Mouse (Mus musculus): ENCODE results near the gene Mta1. TPM values are rescaled to one million over a fixed set of nuclear protein-coding genes. Genes with fewer than 3 reads are reported as not detected.

Gene Mta1
- polyA plus RNA-seq, 1 experiment from 2014 or later, result 3.4 TPM

GRCm38 (mm10) chr12:113146112-113147057 lies 48.3 kb downstream of the Mta1 start, which contains the start of gene Crip1:
Crip1 (plus strand) TSS chr12:113146316.
- H3K9me3 ChIP-seq (replicated peaks; ENCODE audit: control insufficient read depth, low read length), result no peaks in the 10 kb centered on the region
- ATAC-seq (ENCODE audit: low read depth), result peak; percentile 16
- H3K9ac ChIP-seq (ENCODE audit: low read depth, low read length), result no peak within 1 kb of the TSS
- no peak within 1 kb of the TSS; the same call in 1 of the 2 replicates for H3K4me3 ChIP-seq (ENCODE audit: low read depth, low read length)
- no peaks in the 10 kb centered on the region for H3K36me3 ChIP-seq (ENCODE audit: control insufficient read depth, insufficient read depth)
- H3K4me2 ChIP-seq (ENCODE audit: low read depth, low read length), result peak within 1 kb of the TSS; percentile 15
- WGBS (ENCODE audit: insufficient replicate concordance), result 13% methylated on average over 45 of the region's 45 CpGs
- peaks cover 52% of the 10 kb centered on the region for H3K27me3 ChIP-seq (ENCODE audit: control insufficient read depth, insufficient read depth, low read depth, low read length)
- no peak within 1 kb of the TSS for H3K27ac ChIP-seq (ENCODE audit: low read length)
- peaks cover 42% of the 10 kb centered on the region for H3K4me1 ChIP-seq (ENCODE audit: control insufficient read depth, low read depth, low read length)

DNA sequence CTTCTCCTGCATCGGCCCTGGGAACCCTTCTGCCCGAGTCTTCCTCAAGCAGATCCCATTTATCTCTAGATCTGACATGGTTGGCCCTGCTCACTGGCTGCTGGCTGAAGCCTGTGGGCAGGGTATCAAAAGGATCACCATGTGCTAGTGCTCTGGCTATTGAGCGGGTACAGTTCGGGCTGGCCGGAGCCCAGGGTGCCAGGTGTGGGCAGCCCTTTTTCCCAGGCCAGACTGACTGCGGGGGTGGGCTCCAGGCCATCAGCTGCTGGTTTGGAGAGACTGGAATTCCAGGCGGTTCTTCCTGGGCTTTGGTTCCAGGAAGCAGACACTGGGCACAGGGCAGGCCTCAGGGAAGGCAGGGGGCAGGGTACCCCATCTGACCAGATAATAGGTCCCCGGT lies 49.4 kb downstream of the Mta1 start:
- no peak overlapping the region for H3K4me3 ChIP-seq (ENCODE audit: low read depth, low read length)
- H3K9me3 ChIP-seq (replicated peaks; ENCODE audit: control insufficient read depth, low read length), result no peaks in the 10 kb centered on the region
- H3K4me1 ChIP-seq (ENCODE audit: control insufficient read depth, low read depth, low read length), result peaks cover 52% of the 10 kb centered on the region
- peaks cover 51% of the 10 kb centered on the region for H3K27me3 ChIP-seq (ENCODE audit: control insufficient read depth, insufficient read depth, low read depth, low read length)
- no peak overlapping the region for H3K9ac ChIP-seq (ENCODE audit: low read depth, low read length)
- no peaks in the 10 kb centered on the region for H3K36me3 ChIP-seq (ENCODE audit: control insufficient read depth, insufficient read depth)
- WGBS (ENCODE audit: insufficient replicate concordance), result 60% methylated on average over 8 of the region's 8 CpGs
- ATAC-seq (ENCODE audit: low read depth), result no peak
- H3K4me2 ChIP-seq (ENCODE audit: low read depth, low read length), result no peak overlapping the region
- no peak overlapping the region for H3K27ac ChIP-seq (ENCODE audit: low read length)

GRCm38 (mm10) chr12:113148381-113149035 lies 50.4 kb downstream of the Mta1 start:
- H3K9me3 ChIP-seq (replicated peaks; ENCODE audit: control insufficient read depth, low read length), result no peaks in the 10 kb centered on the region
- H3K4me2 ChIP-seq (ENCODE audit: low read depth, low read length), result no peak overlapping the region
- H3K4me3 ChIP-seq (ENCODE audit: low read depth, low read length), result no peak overlapping the region
- peaks cover 47% of the 10 kb centered on the region for H3K4me1 ChIP-seq (ENCODE audit: control insufficient read depth, low read depth, low read length)
- no peak overlapping the region for H3K9ac ChIP-seq (ENCODE audit: low read depth, low read length)
- H3K36me3 ChIP-seq (ENCODE audit: control insufficient read depth, insufficient read depth), result no peaks in the 10 kb centered on the region
- peak; percentile 25 for ATAC-seq (ENCODE audit: low read depth)
- no peak overlapping the region for H3K27ac ChIP-seq (ENCODE audit: low read length)
- H3K27me3 ChIP-seq (ENCODE audit: control insufficient read depth, insufficient read depth, low read depth, low read length), result peaks cover 49% of the 10 kb centered on the region
- 24% methylated on average over 16 of the region's 16 CpGs for WGBS (ENCODE audit: insufficient replicate concordance)

GRCm38 (mm10) chr12:113149341-113149740 lies 51.3 kb downstream of the Mta1 start:
- no peaks in the 10 kb centered on the region for H3K9me3 ChIP-seq (replicated peaks; ENCODE audit: control insufficient read depth, low read length)
- H3K4me1 ChIP-seq (ENCODE audit: control insufficient read depth, low read depth, low read length), result peaks cover 47% of the 10 kb centered on the region
- H3K9ac ChIP-seq (ENCODE audit: low read depth, low read length), result no peak overlapping the region
- H3K27ac ChIP-seq (ENCODE audit: low read length), result no peak overlapping the region
- no peaks in the 10 kb centered on the region for H3K36me3 ChIP-seq (ENCODE audit: control insufficient read depth, insufficient read depth)
- 63% methylated on average over 4 of the region's 4 CpGs for WGBS (ENCODE audit: insufficient replicate concordance)
- ATAC-seq (ENCODE audit: low read depth), result no peak
- H3K4me3 ChIP-seq (ENCODE audit: low read depth, low read length), result no peak overlapping the region
- H3K27me3 ChIP-seq (ENCODE audit: control insufficient read depth, insufficient read depth, low read depth, low read length), result peaks cover 43% of the 10 kb centered on the region
- no peak overlapping the region for H3K4me2 ChIP-seq (ENCODE audit: low read depth, low read length)

DNA sequence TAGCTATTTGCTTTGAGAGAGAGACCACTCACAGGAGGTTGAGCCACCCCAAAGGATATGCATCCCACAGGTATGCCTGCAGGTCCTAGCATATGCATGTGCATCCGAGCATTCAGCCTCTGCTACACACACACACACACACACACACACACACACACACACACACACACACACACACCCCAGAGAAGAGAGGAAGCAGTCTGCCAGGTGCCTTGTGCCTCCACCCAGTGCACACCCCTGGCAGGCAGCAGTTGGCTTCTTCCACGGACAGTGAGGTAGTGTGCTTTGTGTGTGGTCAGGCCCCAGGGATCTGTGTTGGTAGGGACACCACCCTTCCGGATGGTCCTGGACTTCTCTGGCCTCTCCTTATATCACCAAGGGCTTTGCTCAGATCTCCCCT lies 51.8 kb downstream of the Mta1 start:
- H3K27me3 ChIP-seq (ENCODE audit: control insufficient read depth, insufficient read depth, low read depth, low read length), result peaks cover 43% of the 10 kb centered on the region

GRCm38 (mm10) chr12:113150591-113150990 lies 52.5 kb downstream of the Mta1 start:
- Histone ChIP-seq H3K4me3 (ENCODE audit: low read depth, low read length) (no peak overlapping the region), H3K36me3 (ENCODE audit: control insufficient read depth, insufficient read depth) (no peaks in the 10 kb centered on the region), H3K9ac (ENCODE audit: low read depth, low read length) (no peak overlapping the region), H3K9me3 (replicated peaks; ENCODE audit: control insufficient read depth, low read length) (no peaks in the 10 kb centered on the region), H3K4me1 (ENCODE audit: control insufficient read depth, low read depth, low read length) (peaks cover 56% of the 10 kb centered on the region), H3K27ac (ENCODE audit: low read length) (no peak overlapping the region), H3K27me3 (ENCODE audit: control insufficient read depth, insufficient read depth, low read depth, low read length) (peaks cover 43% of the 10 kb centered on the region), H3K4me2 (ENCODE audit: low read depth, low read length) (no peak overlapping the region)
- WGBS (ENCODE audit: insufficient replicate concordance), result 41% methylated on average over 4 of the region's 4 CpGs
- no peak for ATAC-seq (ENCODE audit: low read depth)

More for the DNA sequence above, 51.8 kb downstream of the Mta1 start:
- H3K27ac ChIP-seq (ENCODE audit: low read length), result no peak overlapping the region
- no peaks in the 10 kb centered on the region for H3K9me3 ChIP-seq (replicated peaks; ENCODE audit: control insufficient read depth, low read length)
- WGBS (ENCODE audit: insufficient replicate concordance), result 48% methylated on average over 3 of the region's 3 CpGs
- no peak overlapping the region for H3K4me2 ChIP-seq (ENCODE audit: low read depth, low read length)
- H3K9ac ChIP-seq (ENCODE audit: low read depth, low read length), result no peak overlapping the region
- no peaks in the 10 kb centered on the region for H3K36me3 ChIP-seq (ENCODE audit: control insufficient read depth, insufficient read depth)
- no peak for ATAC-seq (ENCODE audit: low read depth)
- no peak overlapping the region for H3K4me3 ChIP-seq (ENCODE audit: low read depth, low read length)
- H3K4me1 ChIP-seq (ENCODE audit: control insufficient read depth, low read depth, low read length), result peaks cover 49% of the 10 kb centered on the region

DNA sequence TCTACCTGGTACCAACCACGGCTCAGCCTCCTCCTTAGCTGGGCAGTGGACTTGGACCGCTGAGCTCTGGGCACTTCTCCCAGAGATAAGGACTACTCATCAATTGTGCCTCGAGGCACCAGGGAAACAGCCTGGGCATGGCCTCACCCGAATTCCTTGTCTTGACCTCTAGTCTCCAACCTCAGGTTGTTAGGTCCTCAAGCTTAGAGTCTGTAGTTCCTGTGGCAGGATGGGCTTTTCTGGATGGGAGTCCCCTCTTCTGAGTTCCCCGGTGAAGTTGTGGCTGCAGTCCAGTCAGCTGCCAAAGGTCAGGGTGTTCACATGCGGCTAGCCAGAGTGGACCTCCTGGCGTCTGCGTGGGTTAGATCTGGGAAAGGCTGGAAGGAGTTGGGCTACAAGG lies 53.0 kb downstream of the Mta1 start:
- Histone ChIP-seq H3K9me3 (replicated peaks; ENCODE audit: control insufficient read depth, low read length) (no peaks in the 10 kb centered on the region), H3K4me1 (ENCODE audit: control insufficient read depth, low read depth, low read length) (peaks cover 56% of the 10 kb centered on the region), H3K4me3 (ENCODE audit: low read depth, low read length) (no peak overlapping the region), H3K4me2 (ENCODE audit: low read depth, low read length) (peak overlapping the region; percentile 78; the same call in 1 of the 2 replicates), H3K9ac (ENCODE audit: low read depth, low read length) (no peak overlapping the region), H3K27me3 (ENCODE audit: control insufficient read depth, insufficient read depth, low read depth, low read length) (peaks cover 43% of the 10 kb centered on the region), H3K36me3 (ENCODE audit: control insufficient read depth, insufficient read depth) (no peaks in the 10 kb centered on the region), H3K27ac (ENCODE audit: low read length) (no peak overlapping the region)
- 47% methylated on average over 8 of the region's 8 CpGs for WGBS (ENCODE audit: insufficient replicate concordance)
- no peak for ATAC-seq (ENCODE audit: low read depth)

GRCm38 (mm10) chr12:113151661-113152271 lies 53.7 kb downstream of the Mta1 start:
- ATAC-seq (ENCODE audit: low read depth), result no peak
- WGBS (ENCODE audit: insufficient replicate concordance), result under 1% methylated on average over 36 of the region's 36 CpGs

More at GRCm38 (mm10) chr12:113151661-113152271, 53.7 kb downstream of the Mta1 start:
- Histone ChIP-seq H3K27ac (ENCODE audit: low read length) (no peak overlapping the region), H3K27me3 (ENCODE audit: control insufficient read depth, insufficient read depth, low read depth, low read length) (peaks cover 39% of the 10 kb centered on the region), H3K36me3 (ENCODE audit: control insufficient read depth, insufficient read depth) (no peaks in the 10 kb centered on the region), H3K4me2 (ENCODE audit: low read depth, low read length) (peak overlapping the region; percentile 78), H3K4me1 (ENCODE audit: control insufficient read depth, low read depth, low read length) (peaks cover 51% of the 10 kb centered on the region), H3K9me3 (replicated peaks; ENCODE audit: control insufficient read depth, low read length) (no peaks in the 10 kb centered on the region), H3K9ac (ENCODE audit: low read depth, low read length) (peak overlapping the region; percentile 58), H3K4me3 (ENCODE audit: low read depth, low read length) (peak overlapping the region; percentile 57)
